Mouse (Mus musculus): ENCODE data around the gene Trim10.

Gene Trim10

DNA sequence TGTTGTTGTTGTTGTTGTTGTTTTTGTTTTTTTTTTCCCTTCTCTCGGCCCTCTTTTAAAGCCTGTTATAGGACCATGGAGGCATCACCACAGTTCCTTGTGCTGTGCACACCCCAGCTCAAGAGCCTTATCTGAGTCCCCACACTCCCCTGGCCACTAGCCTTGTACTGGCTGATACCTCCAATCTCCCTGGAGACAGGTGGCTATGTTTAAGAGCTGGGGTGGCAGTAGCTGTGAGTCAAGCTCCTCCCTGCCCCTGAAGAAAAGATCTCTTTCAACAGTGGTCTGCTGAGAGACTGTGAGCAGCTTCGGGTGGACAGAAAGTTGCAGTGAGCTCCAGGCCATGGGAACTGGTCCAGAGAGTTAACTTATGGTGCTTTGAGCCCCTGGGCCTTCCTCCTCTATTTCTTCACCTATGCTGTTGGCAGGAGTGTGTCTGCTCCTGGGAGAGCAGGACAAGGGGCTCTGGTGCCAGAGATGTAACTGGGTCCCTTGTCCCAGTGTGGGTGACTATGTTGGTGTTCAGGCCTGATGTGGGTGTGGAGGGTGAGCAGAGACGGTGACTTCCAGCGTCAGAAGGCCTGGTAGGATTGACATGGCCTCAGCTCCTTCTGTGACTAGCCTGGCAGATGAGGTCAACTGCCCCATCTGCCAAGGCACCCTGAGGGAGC lies at the start of gene Trim10:
Gene Trim10 (plus strand): TSS at position 291 of the 671 bp plus-strand sequence.
- DNase-seq = no peak

DNA sequence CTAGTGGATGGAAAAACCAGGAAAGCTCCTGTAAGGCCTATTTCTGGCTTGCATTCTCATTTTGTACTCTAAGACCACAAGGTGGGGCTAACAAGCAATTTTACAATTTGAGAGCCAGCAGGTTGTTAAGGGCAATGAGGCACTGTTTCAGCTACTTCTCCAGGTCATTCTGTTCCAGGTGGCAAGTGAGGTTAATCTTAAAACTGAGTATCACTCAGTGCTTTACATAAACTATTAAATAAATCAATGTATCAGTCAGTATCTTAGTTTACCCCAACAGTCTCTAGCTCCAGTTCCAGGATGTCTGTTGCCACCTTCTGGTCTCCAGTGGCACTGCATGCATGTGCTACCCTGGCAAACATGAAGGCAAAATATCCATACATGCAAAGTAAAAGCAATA lies 45.4 kb upstream of the Trim10 start:
- DNase-seq = peak; percentile 70

DNA sequence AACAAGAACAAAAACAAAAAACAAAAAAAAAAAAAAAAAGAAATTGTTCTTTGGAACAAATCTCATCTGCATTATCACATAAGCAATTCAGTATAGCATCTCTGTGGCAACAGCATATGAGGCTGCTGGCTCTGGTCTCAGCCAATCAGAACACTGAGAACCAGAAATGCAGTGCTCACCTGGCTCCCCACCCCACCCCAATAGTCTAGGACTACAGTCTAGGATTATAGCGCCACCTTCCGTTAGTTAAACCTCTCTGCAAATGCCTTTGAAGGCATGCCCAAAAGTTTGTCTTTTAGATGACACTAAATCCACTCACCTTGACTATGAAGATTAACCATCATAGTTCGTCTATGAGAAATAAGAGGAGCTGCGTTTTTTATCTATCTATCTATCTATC lies 43.8 kb upstream of the Trim10 start:
- peak; percentile 41 for DNase-seq

DNA sequence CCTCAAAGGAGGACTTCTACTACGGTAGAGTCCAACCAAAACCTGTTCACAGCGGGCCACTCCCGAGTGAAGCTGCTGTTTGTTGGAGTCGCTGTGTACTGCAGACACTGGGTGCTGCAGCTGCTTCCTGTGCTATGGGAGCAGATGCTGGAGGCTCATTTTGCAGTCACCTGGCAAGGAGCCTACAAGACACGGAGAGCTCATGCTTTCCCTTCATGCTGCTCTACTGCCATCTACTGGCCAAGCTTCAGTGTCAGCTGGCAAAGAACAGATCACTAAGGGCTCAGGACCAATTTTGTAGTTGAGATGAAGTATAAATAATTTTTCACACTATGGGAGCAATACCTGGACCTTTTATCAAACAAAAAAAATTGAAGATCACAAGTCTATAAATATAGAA lies 43.4 kb upstream of the Trim10 start:
- DNase-seq = peak; percentile 88

DNA sequence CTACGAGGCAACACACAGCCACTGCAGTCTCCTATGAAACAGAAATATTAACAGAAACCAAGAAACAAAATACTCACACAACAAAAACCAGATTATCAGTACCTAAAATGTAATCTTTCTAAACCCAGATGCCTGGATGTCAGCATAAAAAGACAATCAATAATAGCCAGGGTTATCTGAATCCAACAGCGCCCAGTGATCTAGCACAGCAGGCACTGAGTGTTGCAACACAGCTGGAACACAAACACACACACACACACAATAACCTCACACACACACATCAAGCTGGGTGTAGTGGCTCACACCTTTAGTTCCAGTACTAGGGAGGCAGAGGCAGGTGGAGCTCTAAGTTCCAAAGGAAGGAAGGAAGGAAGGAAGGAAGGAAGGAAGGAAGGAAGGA lies 40.9 kb upstream of the Trim10 start:
- no peak for DNase-seq

DNA sequence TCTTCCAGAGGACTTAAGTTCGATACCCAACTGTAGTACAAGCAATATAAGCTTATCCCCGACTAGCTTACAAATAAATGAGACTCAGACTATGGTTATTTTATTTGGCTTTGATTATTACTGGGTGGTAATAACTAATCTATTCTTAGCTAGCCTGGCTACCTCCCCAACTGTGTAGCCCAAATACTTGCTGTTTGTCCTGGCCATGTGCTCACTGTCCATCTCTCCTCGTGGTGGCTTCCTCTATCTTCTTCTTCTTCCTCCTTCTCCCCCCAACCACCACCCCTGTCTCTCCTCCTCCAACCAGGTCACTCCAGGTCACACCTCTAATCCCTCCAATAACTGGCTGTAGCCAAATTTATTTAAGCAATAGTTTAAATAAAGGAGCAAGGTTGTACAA lies 38.9 kb upstream of the Trim10 start:
- no peak for DNase-seq

DNA sequence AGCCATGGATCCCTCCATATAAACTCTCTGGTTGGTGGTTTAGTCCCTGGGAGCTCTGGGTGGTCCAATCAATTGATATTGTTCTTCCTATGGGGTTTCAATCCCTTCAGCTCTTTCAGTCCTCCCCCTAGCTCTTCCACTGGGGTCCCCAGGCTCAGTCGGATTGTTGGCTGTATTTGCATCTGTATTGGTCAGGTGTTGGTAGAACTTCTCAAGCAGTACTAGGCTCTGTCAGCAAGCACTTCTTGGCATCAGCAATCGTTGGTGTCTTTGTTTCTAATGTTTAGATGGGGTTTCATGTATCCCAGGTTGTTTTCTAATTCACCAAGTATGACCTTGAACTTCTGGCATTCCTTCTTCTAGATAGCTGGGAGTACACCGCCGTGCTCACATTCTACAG lies 36.7 kb upstream of the Trim10 start:
- no peak for DNase-seq

DNA sequence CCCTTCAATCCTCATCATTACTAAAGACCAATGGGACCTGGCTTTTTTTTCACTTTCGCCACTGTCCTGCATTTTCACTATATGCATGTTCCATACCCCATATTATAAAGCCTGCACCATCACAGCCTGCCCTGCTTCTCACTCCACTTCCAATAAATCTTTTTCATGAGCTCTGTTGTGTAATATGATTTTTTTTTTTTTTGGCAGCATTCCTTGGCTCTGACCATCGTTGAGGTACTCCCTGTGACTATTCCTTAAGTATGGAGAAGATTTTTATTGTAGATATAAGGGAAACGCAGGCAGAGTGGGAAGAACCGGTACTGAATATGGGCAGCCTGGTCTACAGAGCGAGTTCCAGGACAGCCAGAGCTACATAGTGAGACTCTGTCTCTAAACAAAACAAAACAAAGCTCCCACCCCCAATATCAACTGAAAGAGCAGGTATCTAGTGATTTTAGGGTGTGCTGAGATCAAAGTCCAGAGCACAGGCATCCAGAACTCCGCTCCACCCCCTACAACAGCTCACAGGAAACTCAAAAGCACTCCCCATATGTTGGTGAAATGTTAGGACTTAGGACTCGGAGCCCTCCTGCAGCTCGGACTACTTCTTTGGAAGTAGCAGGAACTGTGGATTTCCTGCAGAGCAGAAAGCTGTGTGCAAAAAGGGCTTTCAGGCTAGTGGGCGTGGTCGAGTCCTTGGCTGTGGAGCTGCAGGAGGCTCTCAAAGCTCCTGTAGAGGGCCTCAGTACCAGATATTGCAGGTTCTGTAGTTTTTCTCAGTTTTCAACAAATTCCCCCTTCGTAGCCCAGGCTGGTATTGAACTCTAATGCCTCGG lies 33.6 kb upstream of the Trim10 start:
- DNase-seq = peak; percentile 74

DNA sequence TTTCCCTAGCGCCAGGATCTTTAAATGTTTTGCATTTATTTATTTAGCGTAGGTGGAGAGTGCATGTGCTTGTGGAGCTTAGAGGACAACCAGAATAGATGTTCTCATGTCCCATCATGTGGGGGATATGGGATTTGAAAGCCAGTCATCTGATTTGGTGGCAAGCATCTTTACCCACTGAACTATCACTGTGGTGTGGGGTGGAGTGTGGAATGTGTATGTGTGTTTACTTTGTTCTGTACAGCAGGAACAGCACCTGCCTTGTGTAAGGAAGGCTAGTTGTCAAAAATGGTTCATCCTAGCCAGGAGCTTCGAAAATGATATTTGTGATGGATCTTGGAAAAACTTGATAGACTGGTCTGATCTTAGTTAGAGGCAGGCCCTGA lies 33.0 kb upstream of the Trim10 start:
- no peak for DNase-seq

DNA sequence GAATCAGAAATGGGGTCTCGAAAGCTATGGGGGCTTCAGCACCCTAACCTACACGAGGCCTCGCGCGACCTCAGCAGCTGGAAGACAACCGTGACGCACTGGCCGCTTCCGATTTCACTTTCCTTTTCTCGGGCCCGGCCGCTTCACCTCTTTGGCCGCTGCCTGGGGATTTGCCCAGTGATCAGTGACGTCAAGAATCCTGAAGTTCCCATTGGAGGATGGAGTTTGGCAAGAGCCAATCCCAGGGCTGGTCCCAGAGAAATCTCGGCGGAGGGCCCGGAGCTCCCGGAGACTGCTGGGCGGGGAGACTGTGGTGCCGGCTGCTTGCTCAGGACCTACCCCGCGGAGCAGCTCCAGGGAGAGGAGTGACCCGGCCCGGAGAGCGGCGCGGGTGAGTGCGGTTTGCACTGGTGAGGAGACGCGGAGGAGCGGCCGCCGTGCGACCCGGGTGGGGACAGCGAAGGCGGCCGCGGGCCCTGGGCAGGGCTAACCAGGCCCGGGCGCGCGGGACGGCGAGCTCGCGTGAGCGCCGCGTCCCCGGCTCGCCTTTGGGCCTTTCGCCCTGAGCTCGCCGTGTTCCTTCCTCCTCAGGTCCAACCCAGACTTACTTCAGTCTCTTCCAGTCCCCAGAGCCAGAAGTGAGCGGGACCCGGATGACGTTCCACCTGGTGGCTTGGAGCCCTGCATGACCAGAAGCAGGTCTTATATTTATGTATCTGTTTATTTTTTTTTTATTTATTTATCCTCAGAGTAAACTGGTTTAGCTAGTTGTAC lies 32.3 kb upstream of the Trim10 start, which contains the start of gene Trim26:
Gene Trim26 (plus strand): TSS at position 261 of the 774 bp plus-strand sequence.
- peak; percentile 95 for DNase-seq

DNA sequence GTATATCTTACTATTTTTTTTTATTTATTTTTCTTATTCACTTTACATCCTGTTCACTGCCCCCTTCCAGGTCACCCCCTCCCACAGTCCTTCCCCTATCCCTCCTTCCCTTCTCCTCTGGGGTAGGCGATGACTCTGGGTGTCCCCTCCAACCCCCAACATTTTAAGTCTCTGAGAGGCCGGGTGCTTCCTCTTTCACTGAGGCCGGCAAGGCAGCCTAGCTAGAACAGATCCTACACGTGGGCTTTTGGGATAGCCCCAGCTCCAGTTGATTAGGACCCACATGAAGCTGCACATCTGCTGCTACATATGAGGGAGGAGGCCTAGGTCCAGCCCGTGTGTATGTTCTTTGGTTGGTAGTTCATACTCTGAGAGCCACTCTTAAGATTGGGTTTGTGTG lies 30.4 kb upstream of the Trim10 start:
- DNase-seq = no peak

DNA sequence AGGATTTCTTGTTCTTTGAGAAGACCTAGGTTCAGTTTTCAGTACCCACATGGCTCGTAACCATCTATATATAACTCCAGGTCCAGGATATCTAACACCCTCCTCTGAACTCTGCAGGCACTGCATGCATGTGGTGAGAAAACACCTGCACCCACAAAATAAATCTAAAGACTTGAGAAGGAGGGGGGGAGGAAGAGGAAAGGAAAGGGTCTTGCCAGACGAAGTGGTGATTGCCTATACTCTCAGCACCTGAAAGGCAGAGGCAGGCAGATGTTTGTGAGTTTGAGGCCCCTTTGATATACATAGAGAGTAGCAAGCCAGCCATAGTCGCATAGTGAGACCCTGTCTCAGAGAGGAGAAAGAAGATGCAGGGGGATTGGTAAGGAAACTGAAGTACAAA lies 29.4 kb upstream of the Trim10 start:
- DNase-seq = peak; percentile 45

DNA sequence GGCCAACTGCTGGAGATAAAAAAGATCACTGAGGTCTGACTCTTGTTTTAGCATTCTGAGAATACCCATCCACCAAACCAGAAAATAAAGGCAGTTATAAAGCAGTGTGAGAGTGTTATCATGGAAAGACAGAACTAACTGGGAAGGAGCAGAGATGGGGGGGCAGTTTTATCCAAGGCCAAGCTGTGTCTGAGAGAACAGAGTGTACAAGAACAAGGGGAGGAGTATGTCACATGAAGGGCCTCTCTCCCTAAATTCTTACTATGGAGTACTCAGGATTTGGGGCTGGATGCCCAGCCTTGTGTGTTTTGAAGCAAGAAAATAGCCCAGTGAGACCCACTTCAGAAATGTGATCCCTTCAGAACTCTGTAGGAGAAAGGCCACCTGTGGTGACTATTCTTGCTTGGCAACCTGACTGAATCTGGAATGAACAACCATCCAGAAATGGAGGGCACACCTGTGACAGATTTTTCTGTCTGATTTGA lies 28.4 kb upstream of the Trim10 start:
- DNase-seq = no peak

DNA sequence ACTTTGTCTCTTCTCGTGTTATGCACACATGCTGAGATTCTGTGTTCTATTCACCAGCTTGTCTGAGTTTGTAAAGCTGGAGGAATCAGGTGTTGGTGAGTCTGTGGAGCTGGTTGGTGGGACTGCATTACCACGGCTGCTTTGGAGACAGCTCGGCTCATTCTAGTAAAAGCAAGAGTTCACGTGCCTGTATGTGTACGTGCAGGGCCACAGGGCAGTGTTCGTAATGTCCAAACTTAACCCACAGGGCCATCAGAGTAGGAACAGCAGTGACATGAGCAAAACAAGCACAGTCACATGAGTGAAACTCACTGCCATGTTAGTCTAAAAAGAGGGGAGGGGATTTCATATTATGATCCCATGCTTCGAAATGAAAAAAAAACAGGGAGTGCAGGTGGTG lies 25.7 kb upstream of the Trim10 start:
- no peak for DNase-seq

DNA sequence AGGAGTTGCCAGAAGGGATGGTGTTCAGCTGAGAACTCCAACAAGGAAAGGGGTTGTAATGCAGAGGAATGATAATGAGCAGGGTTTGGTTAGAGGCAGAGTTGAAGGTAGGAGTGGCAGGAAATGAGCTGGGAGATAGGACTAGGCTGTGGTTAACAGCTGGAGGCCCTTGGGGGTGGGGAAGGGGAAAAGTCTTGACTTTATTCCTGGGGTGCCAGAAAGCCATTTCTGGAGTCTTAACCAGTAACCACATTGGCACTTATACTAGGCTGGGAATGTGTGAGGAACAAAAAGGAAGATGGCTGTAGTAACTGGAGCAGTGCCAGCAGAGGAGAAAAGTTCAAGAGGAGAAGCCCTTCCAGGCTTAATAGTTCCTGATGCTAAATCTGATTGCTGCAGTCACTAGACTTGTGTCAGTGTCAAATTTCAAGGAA lies 25.1 kb upstream of the Trim10 start:
- no peak for DNase-seq

DNA sequence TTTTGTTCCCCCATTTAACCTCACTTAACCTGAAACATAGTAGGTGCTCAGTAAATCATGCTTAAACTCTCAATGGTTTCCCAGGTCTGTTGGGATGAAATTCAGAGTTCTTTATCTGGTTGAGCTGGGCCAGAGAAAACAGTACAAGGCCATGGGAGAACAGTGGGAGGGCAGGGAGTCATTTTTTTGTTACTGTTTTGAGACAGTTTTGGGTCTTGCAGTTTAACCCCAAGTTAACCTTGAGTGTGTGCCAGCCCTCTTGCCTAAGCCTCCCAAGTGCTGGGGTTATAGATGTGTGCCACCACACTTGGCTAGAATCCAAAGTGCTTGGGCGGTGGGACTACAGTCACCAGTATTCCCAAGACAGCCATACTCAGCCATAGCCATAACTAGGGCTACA lies 24.6 kb upstream of the Trim10 start:
- no peak for DNase-seq

DNA sequence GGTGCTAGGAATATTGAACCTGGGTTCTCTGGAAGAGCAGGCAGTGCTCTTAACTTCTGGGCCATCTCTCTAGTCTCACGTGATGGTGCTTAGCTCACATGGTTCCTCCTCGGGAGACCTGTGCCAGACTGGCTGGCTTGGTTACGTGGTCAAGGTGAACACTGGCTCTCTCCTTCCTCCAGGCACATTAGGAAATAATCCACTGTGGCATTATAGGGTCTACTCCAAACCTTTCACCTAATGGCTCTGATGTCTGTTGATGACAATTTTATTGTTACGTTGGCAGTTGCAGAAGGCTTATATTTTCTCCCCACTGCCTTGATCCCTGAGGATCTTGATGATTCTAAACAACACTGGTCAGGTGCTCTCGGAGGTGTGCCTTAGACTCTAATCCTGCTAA lies 20.5 kb upstream of the Trim10 start:
- DNase-seq = no peak

DNA sequence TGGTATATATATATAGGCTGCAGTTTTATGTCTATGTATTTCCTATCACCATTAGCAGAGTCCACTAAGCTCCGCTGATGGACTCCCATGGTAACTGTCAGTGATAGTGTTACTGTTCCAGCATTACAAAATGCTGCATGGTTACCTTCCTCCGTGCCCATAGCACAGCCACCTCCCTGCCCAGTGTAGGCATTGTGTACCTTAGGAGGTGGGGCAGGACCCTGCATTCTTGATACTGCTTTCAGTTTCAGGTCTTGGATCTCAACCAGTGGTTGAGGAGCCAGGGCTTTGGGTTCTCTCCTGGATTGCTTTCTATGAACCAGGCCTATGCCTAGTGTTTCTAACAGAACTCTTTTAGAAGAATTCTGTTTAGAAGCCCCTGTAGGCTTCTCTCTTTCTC lies 19.4 kb upstream of the Trim10 start:
- no peak for DNase-seq

DNA sequence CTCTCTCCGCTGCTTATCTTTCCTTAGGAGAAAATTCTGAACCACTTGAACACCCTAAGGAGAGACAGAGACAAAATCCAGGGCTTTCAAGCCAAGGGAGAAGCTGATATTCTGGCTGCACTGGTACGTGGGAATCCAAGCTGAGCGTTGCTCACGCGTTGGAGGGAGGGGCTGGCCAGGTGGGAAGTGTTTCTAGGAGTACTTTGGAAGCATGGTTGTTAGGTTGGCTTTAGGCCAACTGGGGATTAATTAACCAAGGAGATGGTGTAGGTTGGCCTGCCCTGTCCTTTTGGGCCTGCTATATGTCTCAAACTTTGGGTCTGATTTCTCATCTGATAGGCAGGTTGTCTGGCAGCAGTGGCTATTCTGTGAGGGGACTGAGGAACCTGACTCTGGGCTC lies 18.2 kb upstream of the Trim10 start:
- DNase-seq = no peak

DNA sequence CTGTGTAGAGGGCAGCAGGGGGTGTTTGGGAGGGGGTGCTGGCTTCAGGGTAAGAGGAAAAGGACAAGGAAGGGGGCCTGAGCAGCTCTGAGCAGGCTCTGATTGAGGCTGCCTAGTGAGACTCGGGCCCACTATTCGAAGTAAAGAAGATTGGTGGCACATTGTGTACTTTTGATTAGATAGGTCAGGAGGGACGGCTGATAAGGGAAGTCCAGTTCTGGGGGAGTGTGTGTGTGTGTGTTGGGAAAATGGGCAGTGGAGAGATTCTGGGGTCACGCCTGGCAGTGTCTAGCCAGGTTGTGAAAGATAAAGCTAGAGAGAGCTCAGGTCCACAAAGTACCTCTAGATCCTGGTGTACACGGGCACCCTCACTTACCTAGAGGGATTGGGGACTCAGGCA lies 17.7 kb upstream of the Trim10 start:
- DNase-seq = no peak

DNA sequence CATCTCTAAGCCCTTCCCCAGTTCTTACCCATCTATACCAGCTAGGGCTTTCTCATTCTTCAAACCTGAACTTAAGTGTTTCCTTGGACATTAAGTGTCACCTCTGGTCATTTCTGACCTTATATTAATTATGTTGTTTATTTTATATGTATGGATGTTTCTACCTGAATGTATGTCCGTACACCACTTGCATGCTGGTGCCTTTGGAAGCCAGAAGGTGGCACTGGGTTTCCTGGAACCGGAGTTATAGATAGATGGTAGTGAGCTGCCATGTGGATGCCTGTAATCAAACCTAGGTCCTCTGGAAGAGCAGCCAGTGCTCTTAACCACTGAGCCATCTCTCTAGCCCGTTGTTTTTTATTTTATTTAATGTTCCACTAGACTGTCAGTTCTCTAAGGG lies 13.9 kb upstream of the Trim10 start:
- DNase-seq = no peak

DNA sequence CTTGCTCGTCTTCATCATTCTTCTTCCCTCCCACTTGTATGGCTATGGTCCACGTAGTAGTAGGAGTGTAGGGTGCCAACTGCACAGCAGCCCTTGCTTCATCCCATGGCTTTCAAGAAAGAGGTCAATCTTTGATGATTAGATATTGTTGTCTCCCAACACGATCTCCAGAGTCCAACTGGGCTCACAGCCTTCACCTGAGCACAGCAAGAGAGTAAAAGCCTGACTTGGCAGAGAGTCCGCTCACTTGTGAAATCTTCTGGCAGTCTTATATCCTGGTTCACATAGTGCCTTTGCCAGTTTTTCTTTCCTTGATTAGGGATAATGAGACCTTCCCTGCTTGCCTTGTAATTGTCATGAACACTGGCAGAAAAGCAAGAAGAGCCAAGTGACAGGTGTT lies 13.1 kb upstream of the Trim10 start:
- no peak for DNase-seq

DNA sequence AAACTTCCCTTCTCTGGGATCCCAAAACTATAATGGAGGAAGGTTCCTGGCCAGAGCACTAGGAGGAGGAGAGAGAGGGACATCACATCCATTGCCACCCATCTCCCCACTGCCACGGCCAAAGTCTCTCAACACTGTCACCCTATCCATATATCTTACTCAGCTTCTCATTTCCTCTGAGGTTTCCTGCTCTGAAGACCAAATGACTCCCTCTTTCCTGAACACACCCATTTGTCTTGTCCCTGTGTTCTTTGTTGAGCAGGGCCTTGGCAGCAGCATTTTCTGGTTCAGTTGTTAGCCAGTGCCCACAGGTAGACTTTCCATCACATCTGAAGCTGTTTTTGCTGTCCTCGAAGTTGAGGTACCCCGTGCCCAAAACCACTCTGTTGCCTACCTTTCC lies 11.2 kb upstream of the Trim10 start:
- no peak for DNase-seq

DNA sequence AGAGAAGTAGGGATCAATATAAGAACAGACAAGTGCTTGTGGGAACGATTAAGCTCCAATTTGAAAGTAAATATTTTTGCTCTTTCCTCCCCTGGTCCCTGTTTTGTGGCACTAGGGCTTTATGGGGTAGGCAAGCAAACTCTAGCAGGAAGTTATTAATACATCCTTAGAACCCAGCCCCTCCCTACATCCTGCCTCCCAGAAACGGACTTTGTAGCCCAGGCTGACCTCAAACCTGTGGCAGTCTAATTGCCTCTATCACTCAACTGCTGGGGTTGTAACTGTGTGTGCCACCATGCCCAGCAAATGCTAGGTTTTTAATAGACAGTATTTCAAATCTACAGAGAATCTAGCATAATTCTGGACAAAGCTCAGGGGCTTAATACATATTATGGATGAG lies 7.7 kb upstream of the Trim10 start:
- DNase-seq = no peak
